Mouse (Mus musculus): ENCODE data around the gene Amz1.

- TF ChIP-seq ZC3H11A (IDR thresholded peaks at IDR 0.05; ENCODE audit: borderline replicate concordance, low read depth, low read length) (no peak), MAFK (IDR thresholded peaks at IDR 0.05; ENCODE audit: insufficient read depth, low read depth, low read length) (no peak), CHD2 (IDR thresholded peaks at IDR 0.05; ENCODE audit: low read depth, low read length) (no peak), HCFC1 (IDR thresholded peaks at IDR 0.05; ENCODE audit: borderline replicate concordance, insufficient read depth, low read length) (no peak), ZNF384 (IDR thresholded peaks at IDR 0.05; ENCODE audit: low read depth, low read length) (no peak)
Measured at GRCm38 (mm10) chr5:140720773-140721172, 3.2 kb upstream of the Amz1 start.

Data from ES-E14 (cell line).